ENCODE assay signal across 7 mouse cellular contexts in the genomic region with DNA sequence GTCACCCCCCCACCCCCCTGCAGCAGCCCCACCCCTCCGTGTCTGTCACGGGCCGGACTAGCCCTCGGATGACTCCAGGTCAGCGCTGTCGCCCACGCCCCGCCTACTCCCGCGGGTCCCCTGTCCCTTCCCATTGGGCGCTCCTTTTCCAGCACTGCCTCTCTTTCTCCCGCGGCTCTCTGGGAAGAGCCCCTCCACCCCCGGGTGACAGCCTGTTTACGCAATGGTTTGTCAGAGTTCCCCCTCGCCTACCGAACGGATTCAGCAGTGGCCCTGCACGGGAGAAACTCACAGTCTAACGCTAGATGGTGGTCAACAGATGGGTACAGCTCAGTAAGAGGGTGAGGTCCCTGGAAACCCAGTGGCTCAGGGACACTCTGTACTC. TPM values are rescaled to one million over a fixed set of nuclear protein-coding genes. Genes with fewer than 3 reads are reported as not detected.
DNase-seq lines count a peak whose midpoint lies in the region; ATAC-seq lines count a peak whose summit lies in the region.

No protein-coding gene starts in this region.

- peak overlapping the region; percentile 75 for H3K9ac ChIP-seq in forebrain, embryonic 11.5 days (ENCODE audit: low read length)

- H3K27ac ChIP-seq in forebrain, embryonic 11.5 days (ENCODE audit: low read depth, low read length), result 0 out of 2 replicates have a peak overlapping the region, but pooled peaks have one; percentile 57

- peak overlapping the region; percentile 81 for H3K4me3 ChIP-seq in forebrain, embryonic 11.5 days (ENCODE audit: low read depth, low read length)

- intact Hi-C loops in heart, postnatal 25 days (cut with DNase I), result no loop called here
- intact Hi-C loops in left cerebral cortex, postnatal 10 days (cut with DNase I), result no loop called here

- 2% methylated on average over 20 of the region's 20 CpGs for WGBS in forebrain, embryonic 11.5 days

- ATAC-seq in forebrain, embryonic 11.5 days (replicated peaks; ENCODE audit: low FRiP score), result peak; percentile 88
- ATAC-seq in megakaryocyte, adult 5-6 weeks (ENCODE audit: poor library complexity, severe bottlenecking), result peak; percentile 73

- H3K27me3 ChIP-seq in forebrain, embryonic 11.5 days (ENCODE audit: control insufficient read depth, insufficient read depth, low read length), result no peaks in the 10 kb centered on the region

- peak; percentile 87 for DNase-seq in R1 (ENCODE audit: low read depth, low spot score)
- DNase-seq in c-Kit-positive CD71-positive TER-119-positive erythroid progenitor cells, embryonic 14.5 days (ENCODE audit: low spot score), result peak; percentile 57
- DNase-seq in forebrain, embryonic 11.5 days (ENCODE audit: low spot score), result peak; percentile 89
- peak; percentile 83 for DNase-seq in heart, postnatal 25 days (ENCODE audit: low spot score)
- DNase-seq in left cerebral cortex, postnatal 10 days (ENCODE audit: extremely low spot score in 1 of 2, low spot score in 2 of 2), result peak; percentile 59 to 91
- peak; percentile 64 for DNase-seq in right cerebral cortex, postnatal 4 days

- peak overlapping the region; percentile 81 for H3K4me2 ChIP-seq in forebrain, embryonic 11.5 days (ENCODE audit: low read depth, low read length, severe bottlenecking)

- H3K4me1 ChIP-seq in forebrain, embryonic 11.5 days (replicated peaks; ENCODE audit: control insufficient read depth, insufficient read depth, low read length), result peaks cover 3% of the 10 kb centered on the region; the same call in 1 of the 2 replicates

- H3K36me3 ChIP-seq in forebrain, embryonic 11.5 days (ENCODE audit: control insufficient read depth, insufficient read depth, low read length), result no peaks in the 10 kb centered on the region

- no peaks in the 10 kb centered on the region for H3K9me3 ChIP-seq in forebrain, embryonic 11.5 days (ENCODE audit: control insufficient read depth, low read length)

RNA-seq across cellular contexts. Expression of a gene that starts 0.6 kb away (rescaled TPM):
- polyA plus RNA-seq in forebrain, embryonic 11.5 days (2014; fragmentation: Nextera tagmentation; extraction: Ambion mirVana), result 61.3 and 62.9 TPM in 2 replicates
- total RNA-seq in heart, postnatal 25 days (2021), result 1 to 10 TPM; 1.4 to 1.5 TPM
- 1 to 10 TPM; 6.5 to 7.2 TPM for total RNA-seq in left cerebral cortex, postnatal 10 days (2021)
- 31.1 and 32.2 TPM in 2 replicates for total RNA-seq in megakaryocyte, adult 5-6 weeks (2015)
- total RNA-seq in megakaryocyte, adult 5-6 weeks (2017), result 15.9 and 16.6 TPM in 2 replicates

RNA-seq across cellular contexts. Expression of a gene that starts 4.2 kb away (rescaled TPM):
- not detected in 2 replicates for polyA plus RNA-seq in forebrain, embryonic 11.5 days (2014; fragmentation: Nextera tagmentation; extraction: Ambion mirVana)
- total RNA-seq in heart, postnatal 25 days (2021), result not detected
- under 1 TPM; 0.11 to 0.61 TPM for total RNA-seq in left cerebral cortex, postnatal 10 days (2021)
- not detected in 2 replicates for total RNA-seq in megakaryocyte, adult 5-6 weeks (2015)
- not detected in 2 replicates for total RNA-seq in megakaryocyte, adult 5-6 weeks (2017)

RNA-seq across cellular contexts. Expression of a gene that starts 13.9 kb away (rescaled TPM):
- polyA plus RNA-seq in forebrain, embryonic 11.5 days (2014; fragmentation: Nextera tagmentation; extraction: Ambion mirVana), result 26.5 and 28.8 TPM in 2 replicates
- total RNA-seq in heart, postnatal 25 days (2021), result 10 to 100 TPM; 26.1 to 29.5 TPM
- total RNA-seq in left cerebral cortex, postnatal 10 days (2021), result 10 to 100 TPM; 55.8 to 57.7 TPM
- total RNA-seq in megakaryocyte, adult 5-6 weeks (2015), result 3.3 and 4.1 TPM in 2 replicates
- 7.6 and 10.1 TPM in 2 replicates for total RNA-seq in megakaryocyte, adult 5-6 weeks (2017)

RNA-seq across cellular contexts. Expression of a gene that starts 18.9 kb away (rescaled TPM):
- 2.2 and 2.6 TPM in 2 replicates for polyA plus RNA-seq in forebrain, embryonic 11.5 days (2014; fragmentation: Nextera tagmentation; extraction: Ambion mirVana)
- total RNA-seq in heart, postnatal 25 days (2021), result not detected
- total RNA-seq in left cerebral cortex, postnatal 10 days (2021), result under 1 TPM in 1 of 2 experiments, not detected in 1; 0.36 TPM
- total RNA-seq in megakaryocyte, adult 5-6 weeks (2015), result not detected in 2 replicates
- total RNA-seq in megakaryocyte, adult 5-6 weeks (2017), result not detected in 2 replicates

RNA-seq across cellular contexts. Expression of a gene that starts 42.9 kb away (rescaled TPM):
- 4.8 and 6.6 TPM in 2 replicates for polyA plus RNA-seq in forebrain, embryonic 11.5 days (2014; fragmentation: Nextera tagmentation; extraction: Ambion mirVana)
- not detected for total RNA-seq in heart, postnatal 25 days (2021)
- not detected for total RNA-seq in left cerebral cortex, postnatal 10 days (2021)
- not detected in 2 replicates for total RNA-seq in megakaryocyte, adult 5-6 weeks (2015)
- total RNA-seq in megakaryocyte, adult 5-6 weeks (2017), result not detected in 2 replicates

Comparison
In these comparisons a context has a peak if more than half of its experiments do, and no peak if none do; other contexts are left out.
1. Peak in every context shown above with its lines: DNase-seq, ATAC-seq, H3K4me3 ChIP-seq and H3K27ac ChIP-seq.